Mouse (Mus musculus): Measurements from ENCODE around the gene Gm49711. TPM values are rescaled to one million over a fixed set of nuclear protein-coding genes. Genes with fewer than 3 reads are reported as not detected.
A peak's percentile ranks its signal among the peaks of the same experiment; 100 is the strongest.

The Gm49711 gene
- polyA plus RNA-seq, 1 experiment from 2014 or later, result 1.3 TPM

DNA sequence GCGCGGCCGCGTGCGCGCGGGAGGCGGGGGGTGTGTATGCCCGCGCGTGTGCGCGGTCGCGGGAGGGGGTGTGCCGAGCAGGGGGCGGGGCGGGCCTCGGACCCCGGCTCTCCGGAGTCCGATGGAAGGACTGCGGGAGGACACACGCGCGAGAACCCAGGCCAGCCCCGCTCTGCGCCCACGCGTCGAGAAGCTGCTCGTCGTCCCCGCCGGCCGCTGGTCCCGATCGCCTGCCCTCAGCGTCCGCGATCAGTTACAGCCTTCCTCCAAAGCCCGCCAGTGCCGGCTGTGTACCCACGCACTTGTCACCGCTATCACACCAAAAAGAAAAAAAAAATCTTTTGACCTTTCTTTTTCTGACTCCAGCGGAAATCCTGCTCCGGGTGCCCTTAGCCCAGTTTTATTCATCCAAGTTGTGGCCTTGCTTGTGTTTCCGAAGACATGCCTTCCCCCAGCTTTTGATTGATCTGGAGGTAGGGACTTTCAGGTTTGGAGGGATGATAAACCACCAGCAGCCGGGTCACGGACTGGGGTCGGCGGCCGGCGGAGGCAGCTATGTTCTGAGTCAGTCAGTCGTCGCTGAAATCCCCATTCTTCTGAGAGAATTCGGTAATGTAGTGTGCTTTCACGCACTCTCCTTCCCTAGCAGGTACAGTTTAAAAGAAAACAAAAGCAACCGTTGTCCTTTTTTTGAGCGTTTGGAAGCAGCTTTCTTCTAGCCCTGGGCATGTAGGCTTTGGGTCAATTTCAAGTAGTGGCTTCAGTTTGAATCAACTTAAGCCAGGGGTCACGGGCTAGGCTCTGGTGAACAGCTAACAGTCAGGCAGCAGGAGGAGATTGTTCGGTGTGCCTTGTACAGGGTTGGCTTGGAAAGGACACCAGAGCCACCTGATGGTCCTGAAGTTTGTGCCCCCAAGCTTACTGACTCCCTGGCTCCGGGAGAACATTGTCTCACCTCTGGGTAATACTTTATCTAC is 816 bp downstream of the Gm49711 start:
- peak overlapping the region; percentile 88 for H3K4me3 ChIP-seq (replicated peaks; ENCODE audit: low read depth, low read length)
- H3K4me2 ChIP-seq (ENCODE audit: low read length), result peak overlapping the region; percentile 84
- H3K27me3 ChIP-seq (ENCODE audit: control insufficient read depth, insufficient read depth, low read length), result no peaks in the 10 kb centered on the region
- peak; percentile 55 for DNase-seq
- 2% methylated on average over 63 of the region's 63 CpGs for WGBS
- H3K9ac ChIP-seq (replicated peaks; ENCODE audit: low read length), result peak overlapping the region; percentile 78
- H3K4me1 ChIP-seq (ENCODE audit: control insufficient read depth, insufficient read depth, low read length), result peaks cover 21% of the 10 kb centered on the region
- H3K36me3 ChIP-seq (ENCODE audit: control insufficient read depth, insufficient read depth, low read length), result peaks cover 17% of the 10 kb centered on the region
- peak overlapping the region; percentile 85 for H3K27ac ChIP-seq (replicated peaks; ENCODE audit: low read depth, low read length)
- peak; percentile 12; the same call in 1 of the 2 replicates for ATAC-seq (ENCODE audit: low FRiP score, low TSS enrichment)
- 0 out of 2 replicates have a peak, but pooled peaks cover 1% of the 10 kb centered on the region for H3K9me3 ChIP-seq (ENCODE audit: control insufficient read depth, low read length)

- Histone ChIP-seq H3K4me3 (replicated peaks; ENCODE audit: low read depth, low read length) (peak overlapping the region; percentile 88), H3K27ac (replicated peaks; ENCODE audit: low read depth, low read length) (no peak overlapping the region), H3K9ac (replicated peaks; ENCODE audit: low read length) (no peak overlapping the region; the same call in 1 of the 2 replicates), H3K27me3 (ENCODE audit: control insufficient read depth, insufficient read depth, low read length) (no peaks in the 10 kb centered on the region), H3K36me3 (ENCODE audit: control insufficient read depth, insufficient read depth, low read length) (peaks cover 17% of the 10 kb centered on the region), H3K9me3 (ENCODE audit: control insufficient read depth, low read length) (no peaks in the 10 kb centered on the region), H3K4me2 (ENCODE audit: low read length) (peak overlapping the region; percentile 84), H3K4me1 (ENCODE audit: control insufficient read depth, insufficient read depth, low read length) (peaks cover 21% of the 10 kb centered on the region)
- no peak for DNase-seq
- no peak for ATAC-seq (ENCODE audit: low FRiP score, low TSS enrichment)
- WGBS, result 67% methylated on average over 3 of the region's 3 CpGs
Observed at GRCm38 (mm10) chr16:92060213-92060612, 2.1 kb downstream of the Gm49711 start.

- Histone ChIP-seq H3K4me1 (ENCODE audit: control insufficient read depth, insufficient read depth, low read length) (peaks cover 21% of the 10 kb centered on the region), H3K9me3 (ENCODE audit: control insufficient read depth, low read length) (no peaks in the 10 kb centered on the region), H3K4me3 (replicated peaks; ENCODE audit: low read depth, low read length) (no peak overlapping the region), H3K36me3 (ENCODE audit: control insufficient read depth, insufficient read depth, low read length) (peaks cover 28% of the 10 kb centered on the region), H3K27ac (replicated peaks; ENCODE audit: low read depth, low read length) (no peak overlapping the region), H3K4me2 (ENCODE audit: low read length) (no peak overlapping the region), H3K27me3 (ENCODE audit: control insufficient read depth, insufficient read depth, low read length) (no peaks in the 10 kb centered on the region), H3K9ac (replicated peaks; ENCODE audit: low read length) (no peak overlapping the region)
- ATAC-seq (ENCODE audit: low FRiP score, low TSS enrichment) (no peak), DNase-seq (no peak)
- 95% methylated on average over 7 of the region's 7 CpGs for WGBS
Observed at GRCm38 (mm10) chr16:92061586-92061985, 3.5 kb downstream of the Gm49711 start.

DNA sequence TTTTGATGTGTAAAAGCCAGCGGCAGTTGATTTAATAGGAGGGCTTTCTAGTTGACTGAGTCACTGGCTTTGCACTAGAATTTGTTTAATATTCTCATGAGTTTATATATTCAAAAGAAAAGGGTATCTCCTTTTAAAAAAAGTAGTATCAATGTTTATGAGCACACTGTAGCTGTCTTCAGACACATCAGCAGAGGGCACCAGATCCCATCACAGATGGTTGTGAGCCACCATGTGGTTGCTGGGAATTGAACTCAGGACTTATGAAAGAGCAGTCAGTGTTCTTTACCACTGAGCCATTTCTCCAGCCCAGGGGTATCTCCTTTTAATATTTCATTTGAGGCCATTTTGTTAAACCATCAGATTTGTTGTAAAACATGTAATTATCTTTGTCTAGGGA is 4.7 kb downstream of the Gm49711 start:
- ATAC-seq (ENCODE audit: low FRiP score, low TSS enrichment), result no peak
- peaks cover 40% of the 10 kb centered on the region for H3K36me3 ChIP-seq (ENCODE audit: control insufficient read depth, insufficient read depth, low read length)
- no peaks in the 10 kb centered on the region for H3K27me3 ChIP-seq (ENCODE audit: control insufficient read depth, insufficient read depth, low read length)
- H3K4me3 ChIP-seq (replicated peaks; ENCODE audit: low read depth, low read length), result no peak overlapping the region
- no peak overlapping the region for H3K27ac ChIP-seq (replicated peaks; ENCODE audit: low read depth, low read length)
- H3K4me2 ChIP-seq (ENCODE audit: low read length), result no peak overlapping the region
- H3K4me1 ChIP-seq (ENCODE audit: control insufficient read depth, insufficient read depth, low read length), result peaks cover 21% of the 10 kb centered on the region
- no peak overlapping the region for H3K9ac ChIP-seq (replicated peaks; ENCODE audit: low read length)
- H3K9me3 ChIP-seq (ENCODE audit: control insufficient read depth, low read length), result no peaks in the 10 kb centered on the region
- DNase-seq, result no peak
- 100% methylated on average over 1 of the region's 1 CpGs for WGBS

GRCm38 (mm10) chr16:92064801-92065200 is 6.7 kb downstream of the Gm49711 start:
- ATAC-seq (ENCODE audit: low FRiP score, low TSS enrichment), result no peak
- Histone ChIP-seq H3K4me1 (ENCODE audit: control insufficient read depth, insufficient read depth, low read length) (peaks cover 13% of the 10 kb centered on the region), H3K36me3 (ENCODE audit: control insufficient read depth, insufficient read depth, low read length) (peaks cover 51% of the 10 kb centered on the region), H3K9me3 (ENCODE audit: control insufficient read depth, low read length) (no peaks in the 10 kb centered on the region), H3K4me3 (replicated peaks; ENCODE audit: low read depth, low read length) (no peak overlapping the region), H3K4me2 (ENCODE audit: low read length) (no peak overlapping the region), H3K9ac (replicated peaks; ENCODE audit: low read length) (no peak overlapping the region), H3K27me3 (ENCODE audit: control insufficient read depth, insufficient read depth, low read length) (no peaks in the 10 kb centered on the region), H3K27ac (replicated peaks; ENCODE audit: low read depth, low read length) (no peak overlapping the region)
- WGBS, result 97% methylated on average over 2 of the region's 2 CpGs
- no peak for DNase-seq

- Histone ChIP-seq H3K9ac (replicated peaks; ENCODE audit: low read length) (no peak overlapping the region), H3K36me3 (ENCODE audit: control insufficient read depth, insufficient read depth, low read length) (peaks cover 60% of the 10 kb centered on the region), H3K4me1 (ENCODE audit: control insufficient read depth, insufficient read depth, low read length) (no peaks in the 10 kb centered on the region), H3K4me2 (ENCODE audit: low read length) (no peak overlapping the region), H3K9me3 (ENCODE audit: control insufficient read depth, low read length) (no peaks in the 10 kb centered on the region), H3K27me3 (ENCODE audit: control insufficient read depth, insufficient read depth, low read length) (no peaks in the 10 kb centered on the region), H3K27ac (replicated peaks; ENCODE audit: low read depth, low read length) (no peak overlapping the region), H3K4me3 (replicated peaks; ENCODE audit: low read depth, low read length) (no peak overlapping the region)
- ATAC-seq (ENCODE audit: low FRiP score, low TSS enrichment), result no peak
- 96% methylated on average over 8 of the region's 8 CpGs for WGBS
- DNase-seq, result no peak
Observed at GRCm38 (mm10) chr16:92070338-92070737, 12.2 kb downstream of the Gm49711 start.

DNA sequence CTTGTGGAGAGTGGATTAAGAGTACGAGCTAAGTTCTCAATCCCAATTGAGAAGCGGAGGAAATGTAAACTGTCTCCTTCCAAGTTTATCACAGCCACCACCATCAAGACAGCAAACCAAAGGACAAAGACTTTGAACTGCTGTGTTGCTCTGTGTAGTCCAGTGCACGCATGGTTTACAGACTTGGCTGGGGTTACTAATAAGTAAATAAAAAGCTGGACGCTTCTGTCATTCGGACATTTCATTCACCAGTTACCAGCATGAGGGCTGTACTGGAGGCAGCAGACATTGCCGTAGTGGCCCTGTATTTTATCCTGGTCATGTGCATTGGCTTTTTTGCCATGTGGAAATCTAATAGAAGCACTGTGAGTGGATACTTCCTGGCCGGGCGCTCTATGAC is 18.7 kb downstream of the Gm49711 start:
- Histone ChIP-seq H3K4me1 (ENCODE audit: control insufficient read depth, insufficient read depth, low read length) (no peaks in the 10 kb centered on the region), H3K27me3 (ENCODE audit: control insufficient read depth, insufficient read depth, low read length) (no peaks in the 10 kb centered on the region), H3K27ac (replicated peaks; ENCODE audit: low read depth, low read length) (no peak overlapping the region), H3K36me3 (ENCODE audit: control insufficient read depth, insufficient read depth, low read length) (peaks cover 38% of the 10 kb centered on the region), H3K9me3 (ENCODE audit: control insufficient read depth, low read length) (no peaks in the 10 kb centered on the region), H3K4me2 (ENCODE audit: low read length) (no peak overlapping the region), H3K4me3 (replicated peaks; ENCODE audit: low read depth, low read length) (no peak overlapping the region), H3K9ac (replicated peaks; ENCODE audit: low read length) (no peak overlapping the region)
- WGBS, result 96% methylated on average over 8 of the region's 8 CpGs
- ATAC-seq (ENCODE audit: low FRiP score, low TSS enrichment) (no peak), DNase-seq (no peak)

DNA sequence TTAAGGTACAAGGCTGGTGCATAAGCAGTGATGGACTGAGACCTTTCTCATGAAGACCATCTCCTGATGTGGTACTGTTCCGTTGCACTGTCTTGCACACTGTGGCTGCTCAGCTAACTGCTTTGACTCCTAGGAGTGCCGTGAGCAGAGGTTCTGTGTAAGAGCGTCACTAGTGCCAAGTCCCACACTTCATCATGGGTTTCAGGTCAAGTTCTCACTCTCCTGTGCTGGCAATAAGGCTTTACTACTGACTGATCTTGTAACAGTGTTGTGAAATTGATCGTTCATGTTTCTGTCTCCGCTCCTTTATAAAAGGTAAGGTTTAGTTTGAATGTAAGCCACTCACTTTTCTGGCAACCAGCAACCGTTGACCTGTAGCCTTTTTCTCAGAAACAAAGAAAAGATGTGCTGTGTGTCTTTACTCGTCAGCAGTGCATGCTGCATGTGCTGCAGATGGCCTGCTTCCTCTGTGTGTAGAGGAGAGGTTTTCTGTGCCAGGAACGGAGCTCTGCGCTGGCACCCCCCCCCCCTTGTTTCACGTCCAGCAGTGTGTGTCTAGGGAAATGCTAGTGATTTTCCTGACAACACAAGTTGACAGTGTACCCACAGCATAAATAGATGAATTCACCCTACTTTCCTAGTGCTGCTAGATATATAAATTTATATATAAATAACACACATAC is 25.8 kb downstream of the Gm49711 start:
- 0 out of 2 replicates have a peak, but pooled peaks cover 14% of the 10 kb centered on the region for H3K36me3 ChIP-seq (ENCODE audit: control insufficient read depth, insufficient read depth, low read length)
- no peaks in the 10 kb centered on the region for H3K27me3 ChIP-seq (ENCODE audit: control insufficient read depth, insufficient read depth, low read length)
- H3K4me1 ChIP-seq (ENCODE audit: control insufficient read depth, insufficient read depth, low read length), result no peaks in the 10 kb centered on the region
- no peak overlapping the region for H3K4me3 ChIP-seq (replicated peaks; ENCODE audit: low read depth, low read length)
- ATAC-seq (ENCODE audit: low FRiP score, low TSS enrichment) (no peak), DNase-seq (no peak)
- no peak overlapping the region for H3K4me2 ChIP-seq (ENCODE audit: low read length)
- 81% methylated on average over 10 of the region's 10 CpGs for WGBS
- H3K9ac ChIP-seq (replicated peaks; ENCODE audit: low read length), result no peak overlapping the region
- H3K27ac ChIP-seq (replicated peaks; ENCODE audit: low read depth, low read length), result no peak overlapping the region
- no peaks in the 10 kb centered on the region for H3K9me3 ChIP-seq (ENCODE audit: control insufficient read depth, low read length)

Data from midbrain, embryonic 14.5 days (tissue).